Mouse (Mus musculus): ENCODE measurements around the gene Aar2.

DNA sequence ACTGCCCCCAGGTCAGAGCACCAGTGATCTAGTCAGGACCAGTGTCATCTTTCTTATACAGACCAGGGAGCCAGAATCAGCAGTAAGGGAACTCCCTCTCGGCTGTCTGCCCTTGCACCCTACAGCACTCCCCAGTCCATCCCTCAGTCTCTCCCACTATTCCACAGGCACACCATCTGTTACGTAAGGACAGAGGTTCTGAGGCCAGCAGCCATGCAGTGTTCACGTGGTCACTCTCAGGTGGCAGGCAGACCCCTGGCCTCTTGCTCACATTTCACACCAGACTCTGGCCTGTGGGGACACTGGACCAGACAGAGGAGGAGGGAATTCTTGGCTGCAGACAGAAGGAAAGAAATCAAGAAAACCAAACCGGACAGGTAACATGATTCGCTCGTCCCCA is 24.1 kb downstream of the Aar2 start:
- TF ChIP-seq HCFC1 (IDR thresholded peaks at IDR 0.05; ENCODE audit: borderline replicate concordance, insufficient read depth, low read length) = no peak
- no peak for TF ChIP-seq ZNF384 (IDR thresholded peaks at IDR 0.05; ENCODE audit: low read depth, low read length)
- TF ChIP-seq MAFK (IDR thresholded peaks at IDR 0.05; ENCODE audit: insufficient read depth, low read depth, low read length) = no peak
- no peak for TF ChIP-seq ZC3H11A (IDR thresholded peaks at IDR 0.05; ENCODE audit: borderline replicate concordance, low read depth, low read length)
